In the genomic region with DNA sequence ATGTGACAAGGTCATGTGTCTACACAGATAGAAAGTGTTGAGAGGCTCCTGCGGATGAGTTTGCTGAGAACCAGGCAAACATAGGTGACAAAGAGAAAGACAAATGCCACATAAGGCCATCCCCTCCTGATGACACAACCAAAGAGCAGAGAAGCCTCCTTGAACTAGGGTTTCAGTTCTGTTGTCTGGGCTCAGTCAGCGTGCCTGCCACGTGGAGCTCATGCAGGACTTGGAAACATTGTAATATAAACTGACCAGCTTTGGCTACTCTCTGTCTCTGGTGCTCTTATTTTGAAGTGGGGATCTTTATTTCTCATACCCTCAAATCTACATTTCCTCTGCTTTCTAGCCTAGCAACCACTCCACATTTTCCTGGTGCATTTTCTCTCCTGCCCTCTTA, we compare ENCODE assay signal across 1 mouse cellular context.
TF ChIP-seq lines count a peak whose summit lies in the region.

No protein-coding gene starts in this region.

TF ChIP-seq in CH12.LX, 34 proteins besides CTCF, POLR2A, EP300 and RAD21 (continued from another document):
- TF ChIP-seq MXI1 (IDR thresholded peaks at IDR 0.05; ENCODE audit: low read depth, low read length) (peak; percentile 63; the same call in 1 of the 2 replicates), MAX (IDR thresholded peaks at IDR 0.05; ENCODE audit: low read length) (peak; percentile 91), TCF12 (IDR thresholded peaks at IDR 0.05; ENCODE audit: low read depth, low read length) (no peak), CHD2 (IDR thresholded peaks at IDR 0.05; ENCODE audit: low read length) (no peak), BHLHE40 (IDR thresholded peaks at IDR 0.05; ENCODE audit: low read depth, low read length) (peak; percentile 86)
